Mouse (Mus musculus): ENCODE data around the gene Marveld1.

The Marveld1 gene

GRCm38 (mm10) chr19:42139724-42140517 is 7.3 kb upstream of the Marveld1 start:
- DNase-seq, result no peak

- DNase-seq, result no peak
These were observed 5.2 kb upstream of the Marveld1 start for GRCm38 (mm10) chr19:42141998-42142397.

- DNase-seq, result no peak
These were observed 4.4 kb upstream of the Marveld1 start for GRCm38 (mm10) chr19:42142757-42143156.

GRCm38 (mm10) chr19:42144067-42144466 is 3.1 kb upstream of the Marveld1 start:
- DNase-seq, result no peak

- peak; percentile 81 to 92 for DNase-seq
These were observed 2.5 kb upstream of the Marveld1 start for GRCm38 (mm10) chr19:42144541-42145167.

GRCm38 (mm10) chr19:42145210-42145609 is 2.0 kb upstream of the Marveld1 start:
- no peak for DNase-seq

GRCm38 (mm10) chr19:42145731-42146130 is 1.5 kb upstream of the Marveld1 start:
- no peak for DNase-seq

GRCm38 (mm10) chr19:42146276-42147010 is 757 bp upstream of the Marveld1 start:
- DNase-seq, result no peak

GRCm38 (mm10) chr19:42147769-42148568 is 769 bp downstream of the Marveld1 start:
- DNase-seq, result peak; percentile 79

- DNase-seq, result no peak
These were observed 1.3 kb downstream of the Marveld1 start for GRCm38 (mm10) chr19:42148569-42148860.

GRCm38 (mm10) chr19:42151990-42152389 is 4.8 kb downstream of the Marveld1 start:
- peak; percentile 92 for DNase-seq

- no peak for DNase-seq
These were observed 10.5 kb downstream of the Marveld1 start for GRCm38 (mm10) chr19:42157493-42158237.

- no peak for DNase-seq
These were observed 11.2 kb downstream of the Marveld1 start for GRCm38 (mm10) chr19:42158246-42159017.

GRCm38 (mm10) chr19:42163764-42164163 is 16.6 kb downstream of the Marveld1 start, which contains the start of gene Zfyve27:
TSS of gene Zfyve27 (plus strand) at chr19:42163951.
- DNase-seq, result no peak

- DNase-seq, result no peak
These were observed 17.0 kb downstream of the Marveld1 start for GRCm38 (mm10) chr19:42164188-42164587.

- DNase-seq, result peak; percentile 91 to 94
These were observed 18.9 kb downstream of the Marveld1 start for GRCm38 (mm10) chr19:42166130-42166529.

- no peak for DNase-seq
These were observed 19.6 kb downstream of the Marveld1 start for GRCm38 (mm10) chr19:42166766-42167165.

GRCm38 (mm10) chr19:42167489-42167888 is 20.3 kb downstream of the Marveld1 start:
- DNase-seq, result no peak

- DNase-seq, result peak; percentile 22 to 53
These were observed 22.2 kb downstream of the Marveld1 start for GRCm38 (mm10) chr19:42169322-42169975.

Measured in cerebellum, postnatal 25 days (tissue).